Mouse (Mus musculus): ENCODE data around the gene Nup54. TPM values are rescaled to one million over a fixed set of nuclear protein-coding genes. Genes with fewer than 3 reads are reported as not detected.

Gene Nup54
- polyA plus RNA-seq, 1 experiment from 2014 or later: 37.3 TPM

DNA sequence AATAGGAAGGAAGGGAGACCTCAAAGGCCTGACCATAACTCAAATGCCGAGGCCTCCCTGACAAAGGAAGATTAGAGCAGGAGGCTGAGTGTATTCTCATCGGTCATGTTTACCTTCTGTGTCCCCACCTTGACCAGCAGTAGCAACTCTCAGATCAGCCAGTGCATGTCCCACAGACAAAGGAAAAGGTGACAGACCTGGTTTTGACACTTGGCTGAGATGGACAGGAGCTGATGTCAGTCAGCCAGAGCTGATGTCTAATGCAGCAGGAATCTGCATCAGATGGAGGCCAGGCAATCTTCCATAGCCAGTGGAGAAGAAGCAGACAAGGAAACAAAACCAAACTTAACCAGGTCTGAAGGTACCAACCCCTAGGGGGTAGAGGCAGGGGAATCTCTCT, 62.4 kb downstream of the Nup54 start:
- Histone ChIP-seq H3K36me3 (ENCODE audit: insufficient read depth, low read length) (no peaks in the 10 kb centered on the region), H3K27me3 (ENCODE audit: insufficient read depth, low read length) (no peaks in the 10 kb centered on the region), H3K4me1 (replicated peaks; ENCODE audit: insufficient read depth, low read length) (no peaks in the 10 kb centered on the region), H3K4me2 (ENCODE audit: low read length) (no peak overlapping the region), H3K9me3 (replicated peaks; ENCODE audit: low read length) (no peaks in the 10 kb centered on the region), H3K27ac (no peak overlapping the region), H3K9ac (ENCODE audit: low read depth, low read length) (no peak overlapping the region), H3K4me3 (replicated peaks; ENCODE audit: low read depth, low read length) (no peak overlapping the region)
- TF ChIP-seq CTCF (IDR thresholded peaks at IDR 0.05; ENCODE audit: low read depth): no peak
- DNase-seq (ENCODE audit: low spot score): no peak
- WGBS: 27% methylated on average over 2 of the region's 2 CpGs
- ATAC-seq (replicated peaks; ENCODE audit: low FRiP score, low read depth): no peak

DNA sequence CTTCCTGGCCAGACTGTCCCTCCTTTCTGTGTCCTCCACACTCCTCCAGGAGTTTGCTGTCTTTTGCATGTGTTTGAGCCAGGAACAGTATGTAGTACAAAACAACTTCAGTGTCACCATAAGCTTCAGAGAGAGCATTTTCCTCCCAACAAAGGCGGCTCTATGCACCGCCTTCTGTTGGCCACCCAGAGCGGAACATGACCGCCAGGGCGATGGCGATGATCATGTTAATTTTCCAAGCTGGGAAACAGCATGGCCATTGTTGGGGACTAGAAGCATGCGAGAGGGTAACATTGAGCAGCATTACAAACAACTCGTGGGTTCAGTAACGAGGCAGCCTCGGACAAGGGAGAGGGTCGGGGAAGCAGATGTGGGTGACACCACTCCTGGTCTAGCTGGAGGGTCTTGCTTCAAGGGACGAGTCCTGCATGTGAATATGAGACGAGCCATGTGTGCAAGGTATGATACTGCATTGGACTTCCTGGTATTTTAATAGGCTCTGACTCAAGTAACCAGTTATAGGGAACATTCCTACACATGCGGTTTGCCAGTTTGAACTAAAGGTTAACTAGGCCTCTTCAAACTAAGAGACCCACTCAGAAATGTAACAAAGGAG, 63.5 kb downstream of the Nup54 start:
- no peak for ATAC-seq (replicated peaks; ENCODE audit: low FRiP score, low read depth)
- Histone ChIP-seq H3K4me2 (ENCODE audit: low read length) (no peak overlapping the region), H3K4me3 (replicated peaks; ENCODE audit: low read depth, low read length) (no peak overlapping the region), H3K27ac (no peak overlapping the region), H3K9ac (ENCODE audit: low read depth, low read length) (no peak overlapping the region), H3K36me3 (ENCODE audit: insufficient read depth, low read length) (no peaks in the 10 kb centered on the region), H3K9me3 (replicated peaks; ENCODE audit: low read length) (no peaks in the 10 kb centered on the region), H3K4me1 (replicated peaks; ENCODE audit: insufficient read depth, low read length) (no peaks in the 10 kb centered on the region), H3K27me3 (ENCODE audit: insufficient read depth, low read length) (no peaks in the 10 kb centered on the region)
- no peak for TF ChIP-seq CTCF (IDR thresholded peaks at IDR 0.05; ENCODE audit: low read depth)
- DNase-seq (ENCODE audit: low spot score): no peak
- 79% methylated on average over 14 of the region's 14 CpGs for WGBS

DNA sequence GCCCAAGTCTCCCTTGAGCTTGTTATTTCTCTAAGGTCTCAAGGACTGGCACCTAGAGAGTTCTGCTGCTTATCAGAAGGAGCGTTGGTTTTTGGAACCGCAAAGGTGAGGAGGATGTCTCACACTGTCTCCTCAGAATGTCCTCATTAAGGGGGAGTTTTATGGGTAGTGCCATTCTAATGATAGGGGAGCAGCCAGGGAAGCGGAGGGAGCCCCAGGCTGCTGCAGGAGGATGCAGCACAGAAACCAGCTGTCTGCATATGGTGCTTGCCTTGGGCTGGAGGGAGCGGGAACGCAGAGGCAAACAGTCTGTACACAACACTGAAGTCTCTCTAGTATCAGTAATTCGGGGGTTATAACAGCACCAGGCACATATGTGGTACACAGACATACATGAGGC, 64.1 kb downstream of the Nup54 start:
- DNase-seq (ENCODE audit: low spot score) (no peak), ATAC-seq (replicated peaks; ENCODE audit: low FRiP score, low read depth) (no peak)
- Histone ChIP-seq H3K36me3 (ENCODE audit: insufficient read depth, low read length) (no peaks in the 10 kb centered on the region), H3K27me3 (ENCODE audit: insufficient read depth, low read length) (no peaks in the 10 kb centered on the region), H3K27ac (no peak overlapping the region), H3K9me3 (replicated peaks; ENCODE audit: low read length) (no peaks in the 10 kb centered on the region), H3K4me3 (replicated peaks; ENCODE audit: low read depth, low read length) (no peak overlapping the region), H3K4me1 (replicated peaks; ENCODE audit: insufficient read depth, low read length) (no peaks in the 10 kb centered on the region), H3K4me2 (ENCODE audit: low read length) (no peak overlapping the region), H3K9ac (ENCODE audit: low read depth, low read length) (no peak overlapping the region)
- no peak for TF ChIP-seq CTCF (IDR thresholded peaks at IDR 0.05; ENCODE audit: low read depth)
- 82% methylated on average over 6 of the region's 6 CpGs for WGBS

DNA sequence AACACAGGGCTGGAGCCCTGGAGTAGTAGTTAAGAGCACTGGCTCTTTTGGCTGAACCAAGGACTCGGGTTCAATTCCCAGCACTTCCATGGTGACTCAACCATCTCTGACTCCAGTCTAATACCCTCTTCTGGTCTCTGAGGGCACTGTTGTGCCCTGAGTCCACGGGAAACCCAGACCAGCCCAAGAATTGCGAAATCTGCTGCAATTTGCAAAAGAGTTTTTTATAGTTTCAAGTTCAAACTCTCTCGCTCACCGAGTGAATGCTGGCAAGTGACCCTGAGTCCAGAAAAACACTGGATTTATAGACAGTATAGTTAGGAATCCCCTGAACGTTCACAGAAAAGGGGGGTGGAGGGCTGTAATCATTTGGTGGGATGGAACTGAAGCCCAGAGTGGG, 64.6 kb downstream of the Nup54 start:
- Histone ChIP-seq H3K27me3 (ENCODE audit: insufficient read depth, low read length) (no peaks in the 10 kb centered on the region), H3K4me1 (replicated peaks; ENCODE audit: insufficient read depth, low read length) (no peaks in the 10 kb centered on the region), H3K4me3 (replicated peaks; ENCODE audit: low read depth, low read length) (no peak overlapping the region), H3K4me2 (ENCODE audit: low read length) (no peak overlapping the region), H3K27ac (no peak overlapping the region), H3K9ac (ENCODE audit: low read depth, low read length) (no peak overlapping the region), H3K36me3 (ENCODE audit: insufficient read depth, low read length) (no peaks in the 10 kb centered on the region), H3K9me3 (replicated peaks; ENCODE audit: low read length) (no peaks in the 10 kb centered on the region)
- 71% methylated on average over 6 of the region's 6 CpGs for WGBS
- DNase-seq (ENCODE audit: low spot score) (no peak), ATAC-seq (replicated peaks; ENCODE audit: low FRiP score, low read depth) (no peak)
- no peak for TF ChIP-seq CTCF (IDR thresholded peaks at IDR 0.05; ENCODE audit: low read depth)

DNA sequence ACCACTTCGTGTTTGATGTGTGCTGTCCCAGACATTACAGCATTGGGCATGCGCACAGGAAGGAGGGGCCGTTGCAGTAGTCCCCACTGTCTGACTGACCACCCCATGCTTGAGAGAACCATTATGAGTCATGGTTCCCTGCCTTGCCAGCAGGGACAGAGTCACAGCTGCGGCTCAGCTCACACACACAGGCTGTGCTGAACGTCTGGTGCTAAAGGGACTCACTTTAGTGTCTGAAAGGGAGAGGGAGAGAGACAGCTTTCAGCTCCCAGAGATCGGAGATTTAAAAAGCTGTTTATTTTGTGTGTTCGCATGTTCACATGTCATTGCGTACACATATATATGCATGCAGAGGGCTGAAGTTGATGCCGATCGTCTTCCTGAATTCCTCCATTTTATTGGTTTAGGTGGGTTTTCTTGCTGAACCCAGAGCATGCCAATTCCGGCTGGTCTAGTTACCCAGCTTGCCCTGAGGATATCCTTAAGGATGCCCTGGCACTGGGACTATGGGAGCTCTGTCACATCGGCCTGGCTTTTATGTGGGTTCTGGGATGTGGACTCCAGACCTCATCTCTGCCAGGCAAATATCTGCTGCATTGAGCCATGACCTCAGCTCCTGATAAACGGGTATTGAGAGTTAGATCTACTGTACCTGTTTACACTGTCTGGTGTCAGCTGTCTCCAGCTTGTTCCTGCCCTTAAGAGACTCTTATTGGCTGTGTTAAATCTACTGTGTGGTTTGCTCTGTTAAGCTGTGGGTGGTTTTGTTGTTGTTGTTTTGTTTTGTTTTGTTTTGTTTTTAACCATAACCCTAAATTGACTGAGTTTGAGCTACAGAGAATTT, 65.6 kb downstream of the Nup54 start:
- H3K27ac ChIP-seq: no peak overlapping the region
- H3K4me1 ChIP-seq (replicated peaks; ENCODE audit: insufficient read depth, low read length): no peaks in the 10 kb centered on the region
- no peaks in the 10 kb centered on the region for H3K9me3 ChIP-seq (replicated peaks; ENCODE audit: low read length)
- H3K9ac ChIP-seq (ENCODE audit: low read depth, low read length): no peak overlapping the region
- H3K36me3 ChIP-seq (ENCODE audit: insufficient read depth, low read length): no peaks in the 10 kb centered on the region
- no peaks in the 10 kb centered on the region for H3K27me3 ChIP-seq (ENCODE audit: insufficient read depth, low read length)
- peak; percentile 80; the same call in 1 of the 2 replicates for ATAC-seq (replicated peaks; ENCODE audit: low FRiP score, low read depth)
- no peak overlapping the region for H3K4me3 ChIP-seq (replicated peaks; ENCODE audit: low read depth, low read length)
- no peak overlapping the region for H3K4me2 ChIP-seq (ENCODE audit: low read length)
- peak; percentile 26; the same call in 1 of the 2 replicates for TF ChIP-seq CTCF (IDR thresholded peaks at IDR 0.05; ENCODE audit: low read depth)
- WGBS: 60% methylated on average over 13 of the region's 13 CpGs
- peak; percentile 51 for DNase-seq (ENCODE audit: low spot score)

DNA sequence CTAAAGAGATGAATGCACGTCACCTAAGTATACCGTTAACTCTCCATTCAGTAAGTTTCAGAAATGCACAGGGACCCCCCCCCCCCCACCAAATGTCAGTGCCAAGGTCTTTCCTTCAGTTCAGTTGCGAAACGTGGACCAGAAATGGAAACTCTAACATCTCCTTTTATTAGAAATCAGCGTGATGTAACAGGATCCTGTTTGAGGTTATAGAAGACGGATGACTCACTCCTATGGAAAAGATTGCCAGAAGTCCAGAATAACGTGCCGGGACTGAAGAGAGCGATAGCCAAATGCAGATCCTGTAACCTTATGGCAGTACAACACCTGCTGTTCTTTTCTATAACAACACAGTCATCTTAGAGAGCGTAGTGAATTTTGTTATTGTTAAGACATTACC, 66.6 kb downstream of the Nup54 start:
- no peak for TF ChIP-seq CTCF (IDR thresholded peaks at IDR 0.05; ENCODE audit: low read depth)
- DNase-seq (ENCODE audit: low spot score): peak; percentile 37

More for the DNA sequence above, 66.6 kb downstream of the Nup54 start:
- no peaks in the 10 kb centered on the region for H3K27me3 ChIP-seq (ENCODE audit: insufficient read depth, low read length)
- no peak for ATAC-seq (replicated peaks; ENCODE audit: low FRiP score, low read depth)
- no peaks in the 10 kb centered on the region for H3K36me3 ChIP-seq (ENCODE audit: insufficient read depth, low read length)
- H3K4me1 ChIP-seq (replicated peaks; ENCODE audit: insufficient read depth, low read length): no peaks in the 10 kb centered on the region
- H3K9ac ChIP-seq (ENCODE audit: low read depth, low read length): no peak overlapping the region
- no peak overlapping the region for H3K4me2 ChIP-seq (ENCODE audit: low read length)
- H3K27ac ChIP-seq: no peak overlapping the region
- 56% methylated on average over 10 of the region's 10 CpGs for WGBS
- H3K4me3 ChIP-seq (replicated peaks; ENCODE audit: low read depth, low read length): no peak overlapping the region
- H3K9me3 ChIP-seq (replicated peaks; ENCODE audit: low read length): no peaks in the 10 kb centered on the region

All from kidney, postnatal 0 days (tissue).